Mouse (Mus musculus): ENCODE results near the gene Foxc2. TPM values are rescaled to one million over a fixed set of nuclear protein-coding genes. Genes with fewer than 3 reads are reported as not detected.

Gene Foxc2
- polyA plus RNA-seq, 1 experiment from 2014 or later, result 6.5 TPM

DNA sequence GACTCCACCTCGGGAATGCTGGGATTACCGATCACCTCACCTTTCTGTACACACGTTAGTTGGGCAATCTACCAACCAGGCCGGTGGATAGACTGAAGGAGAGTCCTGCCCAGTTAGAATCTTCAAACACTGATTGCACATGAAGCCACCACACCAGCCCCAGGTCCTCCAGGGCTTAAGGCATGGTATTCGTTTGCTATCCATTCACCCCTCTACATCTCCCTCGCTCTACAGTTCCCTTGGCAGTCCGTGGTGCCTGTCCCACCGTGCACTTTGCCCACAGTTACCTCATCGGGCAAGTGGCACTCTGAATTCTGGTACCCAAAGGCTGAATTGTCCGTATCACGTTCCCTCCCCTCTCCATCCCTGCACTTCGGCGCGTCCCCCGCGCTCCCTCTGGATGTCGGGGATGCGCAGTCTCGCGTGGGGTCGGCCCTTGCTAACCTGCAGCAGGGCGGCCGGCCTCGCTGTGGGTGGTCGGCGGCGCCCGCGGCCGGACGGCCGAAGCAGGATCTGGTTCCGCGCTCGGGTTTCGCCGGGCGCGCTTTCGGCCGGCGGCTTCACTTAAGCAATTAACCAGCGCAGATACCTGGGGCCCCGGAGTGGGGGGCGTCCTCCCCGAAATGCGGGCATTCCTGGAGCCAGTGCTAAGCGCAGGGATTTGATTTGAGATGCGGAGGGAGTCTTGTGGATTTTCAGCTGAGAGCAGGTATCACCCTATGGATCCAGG is 35.4 kb upstream of the Foxc2 start:
- under 1% methylated on average over 49 of the region's 49 CpGs for WGBS
- Histone ChIP-seq H3K36me3 (no peaks in the 10 kb centered on the region), H3K9ac (no peak overlapping the region), H3K4me1 (replicated peaks) (peaks cover 25% of the 10 kb centered on the region), H3K27ac (replicated peaks) (no peak overlapping the region), H3K9me3 (0 out of 2 replicates have a peak, but pooled peaks cover 3% of the 10 kb centered on the region), H3K4me2 (no peak overlapping the region), H3K27me3 (peaks cover 99% of the 10 kb centered on the region), H3K4me3 (no peak overlapping the region)
- no peak for ATAC-seq (ENCODE audit: low read depth)

DNA sequence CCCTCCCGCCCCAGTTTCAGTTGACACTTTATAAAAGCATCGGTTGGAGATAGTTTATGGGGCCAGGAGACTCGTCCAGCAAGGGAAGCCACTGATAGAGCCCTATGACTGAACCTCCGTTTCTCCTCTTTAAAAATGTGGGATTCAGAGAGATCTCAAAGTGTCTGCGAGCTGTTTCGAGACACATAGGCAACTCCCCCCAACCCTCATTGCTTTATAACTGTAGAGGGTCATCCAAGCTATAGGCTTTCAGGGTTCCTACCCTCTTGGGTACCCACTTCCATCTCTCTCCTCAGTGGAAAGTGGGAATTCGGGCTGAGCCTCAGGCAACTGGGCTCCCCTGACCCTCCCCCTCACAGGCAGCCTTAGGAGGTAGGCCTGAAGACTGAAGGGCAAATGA is 34.6 kb upstream of the Foxc2 start:
- H3K9ac ChIP-seq, result no peak overlapping the region
- H3K4me1 ChIP-seq (replicated peaks), result peaks cover 25% of the 10 kb centered on the region
- H3K27ac ChIP-seq (replicated peaks), result no peak overlapping the region
- no peak for ATAC-seq (ENCODE audit: low read depth)
- no peak overlapping the region for H3K4me2 ChIP-seq
- 0 out of 2 replicates have a peak, but pooled peaks cover 3% of the 10 kb centered on the region for H3K9me3 ChIP-seq
- peaks cover 99% of the 10 kb centered on the region for H3K27me3 ChIP-seq
- no peak overlapping the region for H3K4me3 ChIP-seq
- no peaks in the 10 kb centered on the region for H3K36me3 ChIP-seq
- WGBS, result 2% methylated on average over 7 of the region's 7 CpGs

DNA sequence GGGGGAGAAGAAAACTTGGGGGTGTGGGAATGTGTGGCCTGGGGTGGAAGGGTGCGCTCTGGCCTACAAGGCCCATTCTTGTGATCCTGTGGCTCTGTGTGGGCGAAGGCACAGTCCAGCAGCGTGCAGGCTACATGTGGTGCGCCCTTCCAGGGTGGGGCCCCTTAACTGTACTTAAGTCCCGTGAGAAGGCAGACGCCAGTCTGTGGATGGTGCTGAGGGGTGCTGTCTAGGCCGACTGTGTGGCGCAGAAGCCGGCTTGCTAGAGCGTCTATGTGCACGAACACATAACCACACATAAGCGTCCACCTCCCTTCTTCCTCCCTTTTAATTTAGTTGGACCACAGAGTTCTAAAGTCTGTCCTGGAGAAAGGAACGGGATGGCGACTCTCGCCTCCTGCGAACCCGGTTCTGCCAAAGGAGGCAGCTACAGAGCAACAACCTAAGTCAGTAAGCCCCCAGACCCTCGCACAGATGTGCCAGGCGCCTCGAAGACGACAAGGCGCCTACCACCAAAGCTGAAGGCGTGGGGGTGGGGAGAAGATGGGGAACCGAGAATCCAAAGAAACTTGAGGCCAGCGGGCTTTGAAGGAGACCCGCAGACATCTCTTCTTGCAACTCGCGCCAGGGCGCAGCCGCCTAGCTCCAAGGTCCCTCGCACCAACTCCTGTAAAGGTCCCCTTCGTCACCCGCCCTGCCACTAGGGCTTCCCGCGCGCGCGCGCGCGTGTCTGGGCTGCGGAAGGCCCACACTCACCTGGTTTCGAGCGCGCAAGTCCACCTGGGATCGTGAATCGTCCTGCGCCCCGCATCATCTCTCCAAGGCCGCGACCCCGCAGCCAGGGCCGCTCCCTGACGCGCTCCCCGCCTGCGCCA is 33.5 kb upstream of the Foxc2 start:
- peaks cover 25% of the 10 kb centered on the region for H3K4me1 ChIP-seq (replicated peaks)
- no peak overlapping the region for H3K9ac ChIP-seq
- 1% methylated on average over 57 of the region's 57 CpGs for WGBS
- H3K27me3 ChIP-seq, result peaks cover 99% of the 10 kb centered on the region
- no peaks in the 10 kb centered on the region for H3K36me3 ChIP-seq
- 0 out of 2 replicates have a peak, but pooled peaks cover 3% of the 10 kb centered on the region for H3K9me3 ChIP-seq
- ATAC-seq (ENCODE audit: low read depth), result no peak
- peak overlapping the region; percentile 36 for H3K4me3 ChIP-seq
- H3K4me2 ChIP-seq, result peak overlapping the region; percentile 58
- H3K27ac ChIP-seq (replicated peaks), result no peak overlapping the region

DNA sequence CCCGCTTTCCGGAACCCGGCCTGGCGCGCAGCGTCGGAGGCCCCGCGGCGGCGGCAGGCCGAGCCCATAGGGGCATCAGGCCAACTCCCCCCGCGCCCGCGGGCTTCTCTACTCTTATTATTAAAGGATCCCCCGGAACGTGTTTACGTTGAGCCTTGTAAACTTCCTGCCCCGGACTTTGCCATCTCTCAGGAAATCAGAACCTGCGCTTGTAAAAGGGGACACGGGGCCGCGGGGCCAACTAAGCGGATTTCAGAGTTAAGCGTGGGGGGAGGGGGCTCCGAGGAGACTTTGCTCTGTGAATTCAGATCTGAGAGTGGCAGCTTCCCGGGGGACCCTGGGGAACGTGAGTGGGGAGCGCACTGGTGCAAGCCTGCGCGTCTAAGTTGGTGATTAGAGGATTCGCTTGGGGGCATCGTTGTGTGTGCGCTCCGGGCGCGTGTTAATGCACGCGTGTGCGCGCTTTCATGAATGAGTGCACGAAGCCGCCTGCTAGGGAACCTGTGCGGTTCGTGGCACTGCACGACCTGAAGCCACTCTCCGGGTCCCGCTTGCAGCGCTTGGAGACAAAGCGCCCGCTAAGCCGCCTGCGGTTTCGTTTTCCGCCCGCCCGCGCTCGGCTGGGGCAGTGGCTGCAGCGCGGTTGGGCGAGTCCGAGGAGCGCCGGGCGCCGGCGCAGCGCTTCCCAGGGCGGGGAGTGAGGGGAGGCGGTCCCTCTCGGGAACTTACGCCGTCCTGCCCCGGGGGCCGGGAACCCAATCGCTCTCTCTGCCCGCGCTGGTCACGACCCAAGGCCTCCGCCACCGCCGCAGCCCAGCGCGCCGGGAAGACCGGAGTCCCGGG is 32.7 kb upstream of the Foxc2 start:
- peak overlapping the region; percentile 38; the same call in 1 of the 2 replicates for H3K9ac ChIP-seq
- H3K9me3 ChIP-seq, result no peaks in the 10 kb centered on the region
- peak overlapping the region; percentile 36 for H3K4me3 ChIP-seq
- WGBS, result under 1% methylated on average over 89 of the region's 89 CpGs
- peaks cover 25% of the 10 kb centered on the region for H3K4me1 ChIP-seq (replicated peaks)
- peak overlapping the region; percentile 58 for H3K4me2 ChIP-seq
- peaks cover 100% of the 10 kb centered on the region for H3K27me3 ChIP-seq
- no peaks in the 10 kb centered on the region for H3K36me3 ChIP-seq
- peak; percentile 51; the same call in 1 of the 2 replicates for ATAC-seq (ENCODE audit: low read depth)
- no peak overlapping the region; the same call in 1 of the 2 replicates for H3K27ac ChIP-seq (replicated peaks)

DNA sequence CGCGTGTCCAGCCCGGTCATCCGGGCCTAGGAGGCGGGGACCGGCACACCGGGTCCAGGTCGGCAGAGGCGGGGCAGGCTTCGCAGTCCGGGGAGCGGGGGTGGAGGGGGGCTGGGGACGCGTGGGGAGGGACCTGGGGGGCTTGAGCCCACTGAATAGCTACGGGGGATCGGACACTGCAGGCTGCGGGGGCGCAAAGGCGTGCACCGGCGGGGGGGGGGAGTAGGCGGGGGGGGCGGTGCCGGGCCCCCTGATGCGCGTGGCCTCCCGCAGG is 32.1 kb upstream of the Foxc2 start:
- no peaks in the 10 kb centered on the region for H3K9me3 ChIP-seq
- no peaks in the 10 kb centered on the region for H3K36me3 ChIP-seq
- 2% methylated on average over 14 of the region's 27 CpGs for WGBS
- H3K27me3 ChIP-seq, result peaks cover 100% of the 10 kb centered on the region
- no peak for ATAC-seq (ENCODE audit: low read depth)
- peak overlapping the region; percentile 36 for H3K4me3 ChIP-seq
- H3K4me2 ChIP-seq, result peak overlapping the region; percentile 58
- H3K4me1 ChIP-seq (replicated peaks), result peaks cover 25% of the 10 kb centered on the region
- H3K9ac ChIP-seq, result peak overlapping the region; percentile 48
- no peak overlapping the region; the same call in 1 of the 2 replicates for H3K27ac ChIP-seq (replicated peaks)

DNA sequence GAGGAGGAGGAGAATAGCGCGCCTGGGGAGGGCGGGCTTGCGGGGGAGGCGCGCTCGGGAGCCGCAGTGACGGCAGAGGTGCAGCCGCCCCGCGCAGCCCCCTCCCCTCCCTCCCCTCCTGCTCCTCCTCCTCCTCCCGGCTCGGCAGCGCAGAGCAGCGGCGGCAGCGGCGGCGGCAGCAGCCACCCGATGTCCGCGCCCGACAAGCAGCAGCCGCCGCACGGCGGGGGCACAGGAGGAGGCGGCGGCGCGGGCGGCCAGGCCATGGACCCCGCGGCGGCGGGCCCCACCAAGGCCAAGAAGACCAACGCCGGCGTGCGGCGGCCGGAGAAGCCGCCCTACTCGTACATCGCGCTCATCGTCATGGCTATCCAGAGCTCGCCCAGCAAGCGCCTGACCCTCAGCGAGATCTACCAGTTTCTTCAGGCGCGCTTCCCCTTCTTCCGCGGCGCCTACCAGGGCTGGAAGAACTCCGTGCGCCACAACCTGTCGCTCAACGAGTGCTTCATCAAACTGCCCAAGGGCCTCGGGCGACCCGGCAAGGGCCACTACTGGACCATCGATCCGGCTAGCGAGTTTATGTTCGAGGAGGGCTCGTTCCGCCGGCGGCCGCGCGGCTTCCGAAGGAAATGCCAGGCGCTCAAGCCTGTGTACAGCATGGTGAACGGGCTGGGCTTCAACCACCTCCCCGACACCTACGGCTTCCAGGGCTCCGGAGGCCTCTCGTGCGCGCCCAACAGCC is 31.6 kb upstream of the Foxc2 start, which contains the start of gene Foxf1:
Foxf1 (plus strand) TSS at position 177 of the 742 bp plus-strand sequence.
- H3K27ac ChIP-seq (replicated peaks), result no peak within 1 kb of the TSS; the same call in 1 of the 2 replicates
- peak within 1 kb of the TSS; percentile 48 for H3K9ac ChIP-seq
- no peak for ATAC-seq (ENCODE audit: low read depth)
- peak within 1 kb of the TSS; percentile 36 for H3K4me3 ChIP-seq
- WGBS, result under 1% methylated on average over 63 of the region's 83 CpGs
- no peaks in the 10 kb centered on the region for H3K9me3 ChIP-seq
- peaks cover 100% of the 10 kb centered on the region for H3K27me3 ChIP-seq
- no peaks in the 10 kb centered on the region for H3K36me3 ChIP-seq
- H3K4me2 ChIP-seq, result peak within 1 kb of the TSS; percentile 58
- H3K4me1 ChIP-seq (replicated peaks), result peaks cover 25% of the 10 kb centered on the region

DNA sequence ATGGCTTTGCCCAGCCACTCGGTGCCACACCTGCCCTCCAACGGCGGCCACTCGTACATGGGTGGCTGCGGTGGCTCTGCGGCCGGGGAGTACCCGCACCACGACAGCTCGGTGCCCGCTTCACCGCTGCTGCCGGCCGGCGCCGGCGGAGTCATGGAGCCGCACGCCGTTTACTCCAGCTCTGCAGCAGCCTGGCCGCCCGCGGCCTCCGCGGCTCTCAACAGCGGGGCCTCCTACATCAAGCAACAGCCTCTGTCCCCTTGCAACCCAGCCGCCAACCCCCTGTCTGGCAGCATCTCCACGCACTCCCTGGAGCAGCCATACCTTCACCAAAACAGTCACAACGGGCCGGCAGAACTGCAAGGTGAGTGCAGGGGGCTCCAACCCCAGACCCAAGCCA is 31.0 kb upstream of the Foxc2 start:
- peak overlapping the region; percentile 36 for H3K4me3 ChIP-seq
- peak overlapping the region; percentile 48; the same call in 1 of the 2 replicates for H3K9ac ChIP-seq
- H3K36me3 ChIP-seq, result no peaks in the 10 kb centered on the region
- no peaks in the 10 kb centered on the region for H3K9me3 ChIP-seq
- H3K4me2 ChIP-seq, result peak overlapping the region; percentile 58
- H3K27me3 ChIP-seq, result peaks cover 100% of the 10 kb centered on the region
- peaks cover 25% of the 10 kb centered on the region for H3K4me1 ChIP-seq (replicated peaks)
- no peak for ATAC-seq (ENCODE audit: low read depth)
- H3K27ac ChIP-seq (replicated peaks), result no peak overlapping the region
- 1% methylated on average over 29 of the region's 30 CpGs for WGBS

DNA sequence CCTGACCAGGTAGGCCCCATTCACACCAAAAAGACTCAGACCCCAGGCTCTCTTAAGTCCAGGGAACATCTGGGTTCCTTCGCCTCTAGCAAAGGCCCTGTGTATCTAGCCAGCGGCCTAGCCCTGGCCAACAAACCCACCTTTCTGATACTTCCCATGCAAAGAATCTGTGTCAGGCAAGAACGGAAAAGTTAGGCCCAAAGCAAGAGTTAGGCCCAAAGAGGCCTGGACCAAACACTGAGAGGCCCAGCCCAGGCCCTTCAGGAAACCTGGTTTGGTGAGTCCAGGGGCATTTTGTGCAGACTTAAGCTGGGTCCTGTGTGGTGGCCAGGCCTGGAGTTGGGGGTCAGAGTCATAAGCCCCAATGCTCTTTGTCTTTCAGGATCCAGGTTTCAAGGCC is 30.4 kb upstream of the Foxc2 start:
- ATAC-seq (ENCODE audit: low read depth), result no peak
- 28% methylated on average over 3 of the region's 3 CpGs for WGBS
- H3K4me2 ChIP-seq, result peak overlapping the region; percentile 58
- H3K27ac ChIP-seq (replicated peaks), result no peak overlapping the region
- H3K36me3 ChIP-seq, result no peaks in the 10 kb centered on the region
- 0 out of 2 replicates have a peak overlapping the region, but pooled peaks have one; percentile 9 for H3K9ac ChIP-seq
- H3K4me1 ChIP-seq (replicated peaks), result peaks cover 25% of the 10 kb centered on the region
- H3K27me3 ChIP-seq, result peaks cover 100% of the 10 kb centered on the region
- H3K9me3 ChIP-seq, result no peaks in the 10 kb centered on the region
- H3K4me3 ChIP-seq, result peak overlapping the region; percentile 36

DNA sequence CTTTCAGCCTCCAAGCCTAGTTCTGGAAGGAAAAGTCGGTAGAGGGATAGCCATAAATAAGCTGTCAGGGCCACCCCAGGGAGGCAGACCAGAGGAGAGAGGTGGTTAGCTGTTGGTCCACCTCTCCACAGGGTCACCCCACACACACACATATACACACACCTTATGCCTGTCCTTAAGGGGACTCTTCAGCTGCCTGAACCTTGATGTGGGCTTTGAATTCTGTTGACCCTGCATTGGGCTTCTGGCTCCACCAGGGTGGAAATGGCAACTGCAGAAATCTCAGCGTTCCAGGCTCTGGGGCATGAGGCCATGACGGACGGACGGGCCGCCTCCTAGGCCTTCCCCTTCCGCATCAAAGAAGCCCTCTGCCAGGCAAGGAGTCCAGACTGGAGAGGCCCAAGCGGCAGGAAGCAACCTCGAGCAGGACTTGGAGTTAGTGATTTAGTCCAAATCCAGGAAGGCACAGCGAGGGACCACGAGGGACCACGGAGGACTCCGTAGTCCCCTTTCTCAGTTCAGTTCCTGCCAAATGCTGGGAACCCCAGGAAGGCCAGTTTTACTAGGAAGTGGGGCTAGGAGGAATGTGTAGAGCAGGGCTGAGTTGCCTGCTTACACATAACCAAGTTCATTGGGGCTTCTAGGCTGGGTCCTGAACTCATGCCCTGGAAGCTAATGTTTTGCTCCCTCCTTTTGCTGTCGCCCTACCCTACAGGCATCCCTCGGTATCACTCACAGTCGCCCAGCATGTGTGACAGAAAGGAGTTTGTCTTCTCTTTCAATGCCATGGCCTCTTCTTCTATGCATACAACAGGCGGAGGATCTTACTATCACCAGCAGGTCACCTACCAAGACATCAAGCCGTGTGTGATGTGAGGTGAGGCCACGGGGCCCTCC is 29.7 kb upstream of the Foxc2 start:
- H3K27me3 ChIP-seq, result peaks cover 100% of the 10 kb centered on the region
- peak overlapping the region; percentile 58; the same call in 1 of the 2 replicates for H3K4me2 ChIP-seq
- no peak overlapping the region for H3K27ac ChIP-seq (replicated peaks)
- H3K9ac ChIP-seq, result no peak overlapping the region
- ATAC-seq (ENCODE audit: low read depth), result no peak
- H3K4me1 ChIP-seq (replicated peaks), result peaks cover 25% of the 10 kb centered on the region
- no peaks in the 10 kb centered on the region for H3K36me3 ChIP-seq
- peak overlapping the region; percentile 36; the same call in 1 of the 2 replicates for H3K4me3 ChIP-seq
- no peaks in the 10 kb centered on the region for H3K9me3 ChIP-seq
- WGBS, result 5% methylated on average over 19 of the region's 19 CpGs

DNA sequence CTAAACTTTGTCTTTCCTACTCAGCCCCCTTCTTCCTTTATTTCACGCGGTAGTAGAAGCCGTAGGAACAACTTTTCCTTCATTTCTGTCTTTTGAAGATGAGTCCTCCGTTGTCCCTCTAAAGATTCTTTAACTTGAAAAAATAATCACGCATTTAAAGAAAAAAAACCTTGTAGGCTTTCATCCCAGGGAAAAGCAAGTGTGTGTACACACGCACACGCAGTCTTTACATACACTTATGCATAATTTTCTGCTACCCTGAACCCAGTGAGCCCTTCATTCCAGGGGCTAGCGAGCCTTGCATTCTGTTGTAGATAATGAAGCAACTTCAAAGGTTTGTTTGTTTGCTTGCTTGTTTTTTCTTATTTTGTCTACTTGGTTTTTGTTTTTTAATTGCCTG is 27.7 kb upstream of the Foxc2 start:
- Histone ChIP-seq H3K27me3 (peaks cover 100% of the 10 kb centered on the region), H3K4me2 (no peak overlapping the region), H3K4me1 (replicated peaks) (peaks cover 18% of the 10 kb centered on the region), H3K36me3 (no peaks in the 10 kb centered on the region), H3K27ac (replicated peaks) (no peak overlapping the region), H3K9ac (no peak overlapping the region), H3K9me3 (no peaks in the 10 kb centered on the region), H3K4me3 (no peak overlapping the region)
- WGBS, result 4% methylated on average over 8 of the region's 8 CpGs
- no peak for ATAC-seq (ENCODE audit: low read depth)

Measured in neural tube, embryonic 13.5 days (tissue).